Mouse (Mus musculus) midbrain, embryonic 14.5 days (tissue): ENCODE measurements around the gene Rap1gap. TPM values are rescaled to one million over a fixed set of nuclear protein-coding genes. Genes with fewer than 3 reads are reported as not detected.

Experiments used
- ATAC-seq: fragments of 200-750 bp; cut with Nextera tagmentation; 2 replicates; pipeline ENCODE4 v1.8.0; 2017; ENCODE audit warnings: moderate number of reproducible peaks, moderate library complexity; ENCODE audit not compliant: low FRiP score, low TSS enrichment
- DNase-seq: peaks from one replicate; pipeline ENCODE4 v3.0.0-alpha.2; 2015
- H3K27ac ChIP-seq: fragments of 300-500 bp; sonication (generic); replicated peaks from 2 replicates; pipeline ENCODE4 v1.5.1; 2014; ENCODE audit warnings: mild to moderate bottlenecking, low read depth, low read length, moderate library complexity
- H3K27me3 ChIP-seq: fragments of 300-500 bp; sonication (generic); 2 replicates; pipeline ENCODE4 v1.6.1; 2014; ENCODE audit warnings: low read length, control low read depth, mixed read lengths; ENCODE audit not compliant: control insufficient read depth, insufficient read depth
- H3K36me3 ChIP-seq: fragments of 300-500 bp; sonication (generic); 2 replicates; pipeline ENCODE4 v1.6.1; 2014; ENCODE audit warnings: low read length, control low read depth; ENCODE audit not compliant: control insufficient read depth, insufficient read depth
- H3K4me1 ChIP-seq: fragments of 300-500 bp; sonication (generic); 2 replicates; pipeline ENCODE4 v1.6.1; 2014; ENCODE audit warnings: mild to moderate bottlenecking, antibody characterized with exemption, low read length, control low read depth; ENCODE audit not compliant: control insufficient read depth, insufficient read depth
- H3K4me2 ChIP-seq: fragments of 300-500 bp; sonication (generic); 2 replicates; pipeline ENCODE4 v1.6.1; 2014; ENCODE audit warnings: mild to moderate bottlenecking, low read length, moderate library complexity
- H3K4me3 ChIP-seq: fragments of 300-500 bp; sonication (generic); replicated peaks from 2 replicates; pipeline ENCODE4 v1.5.1; 2014; ENCODE audit warnings: low read depth, low read length
- H3K9ac ChIP-seq: fragments of 300-500 bp; sonication (generic); replicated peaks from 2 replicates; pipeline ENCODE4 v1.6.1; 2014; ENCODE audit warnings: mild to moderate bottlenecking, low read length, moderate library complexity
- H3K9me3 ChIP-seq: fragments of 300-500 bp; sonication (generic); 2 replicates; pipeline ENCODE4 v1.6.1; 2016; ENCODE audit warnings: low read length, control low read depth, mixed read lengths; ENCODE audit not compliant: control insufficient read depth
- WGBS: fragments of 180-500 bp; shearing (Covaris S2); extraction: QIAGEN DNeasy Blood & Tissue Kit; methylation state at CpG from one replicate; pipeline ENCODE4 v1.1.7; 2014; 5-methylcytosine and 5-hydroxymethylcytosine counted together
- polyA plus RNA-seq: library from polyadenylated mRNA; unstranded; fragments of >200 nt; fragmentation: Nextera tagmentation; extraction: Ambion mirVana; gene quantifications from 2 replicates; pipeline ENCODE4 v1.2.1, GENCODE M21; 2014

Gene Rap1gap
- polyA plus RNA-seq, 1 experiment from 2014 or later, result 57.7 TPM

- peaks cover 25% of the 10 kb centered on the region for H3K4me1 ChIP-seq
- 55% methylated on average over 5 of the region's 5 CpGs for WGBS
- no peak overlapping the region for H3K27ac ChIP-seq
- no peaks in the 10 kb centered on the region for H3K9me3 ChIP-seq
- H3K4me2 ChIP-seq, result 0 out of 2 replicates have a peak overlapping the region, but pooled peaks have one; percentile 81
- H3K27me3 ChIP-seq, result no peaks in the 10 kb centered on the region; the same call in 1 of the 2 replicates
- H3K4me3 ChIP-seq, result no peak overlapping the region
- no peak for ATAC-seq
- no peaks in the 10 kb centered on the region for H3K36me3 ChIP-seq
- DNase-seq, result no peak
- H3K9ac ChIP-seq, result no peak overlapping the region
These were observed 1.9 kb downstream of the Rap1gap start for GRCm38 (mm10) chr4:137666283-137666957.

GRCm38 (mm10) chr4:137666958-137667345 is 2.4 kb downstream of the Rap1gap start:
- Histone ChIP-seq H3K27me3 (no peaks in the 10 kb centered on the region; the same call in 1 of the 2 replicates), H3K9ac (no peak overlapping the region), H3K9me3 (no peaks in the 10 kb centered on the region), H3K27ac (no peak overlapping the region), H3K36me3 (no peaks in the 10 kb centered on the region), H3K4me2 (no peak overlapping the region), H3K4me1 (peaks cover 20% of the 10 kb centered on the region), H3K4me3 (no peak overlapping the region)
- DNase-seq (no peak), ATAC-seq (no peak)
- 66% methylated on average over 8 of the region's 8 CpGs for WGBS

GRCm38 (mm10) chr4:137667747-137668146 is 3.2 kb downstream of the Rap1gap start:
- H3K4me2 ChIP-seq, result no peak overlapping the region

GRCm38 (mm10) chr4:137671711-137672500 is 7.4 kb downstream of the Rap1gap start:
- H3K27ac ChIP-seq, result no peak overlapping the region
- H3K4me3 ChIP-seq, result no peak overlapping the region
- no peak for DNase-seq
- H3K9ac ChIP-seq, result no peak overlapping the region
- H3K4me2 ChIP-seq, result no peak overlapping the region
- no peaks in the 10 kb centered on the region for H3K27me3 ChIP-seq
- H3K4me1 ChIP-seq, result peaks cover 6% of the 10 kb centered on the region
- no peaks in the 10 kb centered on the region for H3K36me3 ChIP-seq
- no peaks in the 10 kb centered on the region for H3K9me3 ChIP-seq
- no peak for ATAC-seq
- 82% methylated on average over 13 of the region's 13 CpGs for WGBS

More at GRCm38 (mm10) chr4:137667747-137668146, 3.2 kb downstream of the Rap1gap start:
- ATAC-seq, result no peak
- no peak for DNase-seq
- Histone ChIP-seq H3K9ac (no peak overlapping the region; the same call in 1 of the 2 replicates), H3K36me3 (no peaks in the 10 kb centered on the region), H3K9me3 (no peaks in the 10 kb centered on the region), H3K4me1 (peaks cover 20% of the 10 kb centered on the region), H3K27ac (no peak overlapping the region), H3K4me3 (no peak overlapping the region), H3K27me3 (no peaks in the 10 kb centered on the region; the same call in 1 of the 2 replicates)
- 45% methylated on average over 5 of the region's 5 CpGs for WGBS

GRCm38 (mm10) chr4:137675566-137675965 is 11.0 kb downstream of the Rap1gap start:
- 64% methylated on average over 7 of the region's 7 CpGs for WGBS
- Histone ChIP-seq H3K9me3 (no peaks in the 10 kb centered on the region), H3K36me3 (no peaks in the 10 kb centered on the region), H3K27ac (no peak overlapping the region), H3K4me3 (no peak overlapping the region), H3K4me1 (peaks cover 7% of the 10 kb centered on the region; the same call in 1 of the 2 replicates), H3K27me3 (no peaks in the 10 kb centered on the region; the same call in 1 of the 2 replicates), H3K4me2 (no peak overlapping the region), H3K9ac (no peak overlapping the region)
- DNase-seq, result no peak
- ATAC-seq, result no peak

GRCm38 (mm10) chr4:137676057-137676456 is 11.5 kb downstream of the Rap1gap start:
- WGBS, result 8% methylated on average over 11 of the region's 11 CpGs
- H3K4me1 ChIP-seq, result peaks cover 11% of the 10 kb centered on the region
- no peak overlapping the region for H3K4me2 ChIP-seq
- ATAC-seq (no peak), DNase-seq (peak; percentile 87)
- no peak overlapping the region for H3K9ac ChIP-seq
- H3K27me3 ChIP-seq, result no peaks in the 10 kb centered on the region; the same call in 1 of the 2 replicates
- H3K9me3 ChIP-seq, result no peaks in the 10 kb centered on the region
- no peak overlapping the region for H3K27ac ChIP-seq
- no peaks in the 10 kb centered on the region for H3K36me3 ChIP-seq
- H3K4me3 ChIP-seq, result no peak overlapping the region

GRCm38 (mm10) chr4:137676700-137677484 is 12.4 kb downstream of the Rap1gap start:
- 66% methylated on average over 13 of the region's 13 CpGs for WGBS
- Histone ChIP-seq H3K9ac (no peak overlapping the region), H3K4me3 (no peak overlapping the region), H3K36me3 (no peaks in the 10 kb centered on the region), H3K4me2 (no peak overlapping the region), H3K9me3 (no peaks in the 10 kb centered on the region), H3K4me1 (peaks cover 19% of the 10 kb centered on the region), H3K27me3 (no peaks in the 10 kb centered on the region; the same call in 1 of the 2 replicates), H3K27ac (no peak overlapping the region)
- DNase-seq (no peak), ATAC-seq (no peak)

GRCm38 (mm10) chr4:137677906-137678305 is 13.4 kb downstream of the Rap1gap start:
- no peaks in the 10 kb centered on the region for H3K9me3 ChIP-seq
- peaks cover 23% of the 10 kb centered on the region for H3K4me1 ChIP-seq
- no peaks in the 10 kb centered on the region for H3K36me3 ChIP-seq
- 87% methylated on average over 5 of the region's 5 CpGs for WGBS
- DNase-seq (no peak), ATAC-seq (no peak)
- H3K4me3 ChIP-seq, result no peak overlapping the region
- H3K9ac ChIP-seq, result no peak overlapping the region
- H3K27me3 ChIP-seq, result no peaks in the 10 kb centered on the region; the same call in 1 of the 2 replicates
- H3K4me2 ChIP-seq, result no peak overlapping the region
- no peak overlapping the region for H3K27ac ChIP-seq
